Mouse (Mus musculus) G1E (cell line): ENCODE data around the gene Helz.

Source experiments
- CTCF ChIP-seq: IDR thresholded peaks from 2 replicates; pipeline ENCODE4 v1.5.1; 2012; ENCODE audit warnings: low read depth, low read length, inconsistent platforms, mixed read lengths
- GATA1 ChIP-seq: IDR thresholded peaks from 2 replicates; pipeline ENCODE4 v1.6.1; 2012; ENCODE audit warnings: borderline replicate concordance, low read length, inconsistent platforms, mixed read lengths

DNA sequence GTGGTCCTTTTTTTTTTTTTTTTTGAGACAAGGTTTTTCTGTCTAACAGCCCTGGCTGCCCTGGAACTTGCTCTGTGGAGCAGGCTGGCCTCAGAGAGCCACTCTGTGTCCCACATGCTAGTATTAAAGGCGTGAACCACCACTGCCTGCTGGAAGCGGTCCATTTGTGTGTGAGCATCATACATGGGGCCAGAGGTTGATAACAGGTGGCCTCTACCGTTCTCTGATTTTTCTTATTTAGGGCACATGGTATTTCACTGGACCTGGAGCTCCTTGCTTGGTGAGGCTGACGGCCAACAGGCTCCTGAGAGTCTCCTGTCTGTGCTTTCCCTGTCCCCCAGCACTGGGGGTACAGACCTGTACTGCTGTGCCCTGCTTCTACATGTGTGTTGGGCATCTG is 33.1 kb downstream of the Helz start:
- TF ChIP-seq CTCF (no peak), GATA1 (no peak)
